Mouse (Mus musculus) heart, postnatal 0 days (tissue): ENCODE data around the gene Gm36028.

Experiments used
- CTCF ChIP-seq: IDR thresholded peaks from 2 replicates; pipeline ENCODE4 v1.5.1; 2016; ENCODE audit warnings: antibody characterized with exemption, control low read depth, low read depth
- EP300 ChIP-seq: IDR thresholded peaks from 2 replicates; pipeline ENCODE4 v1.6.1; 2016; ENCODE audit warnings: antibody characterized with exemption, low read depth

- TF ChIP-seq CTCF: no peak
- no peak for TF ChIP-seq EP300
Observed at GRCm38 (mm10) chr16:37845202-37845925, 15.6 kb downstream of the Gm36028 start.
